Mouse (Mus musculus): ENCODE measurements around the gene Tecpr1.

- no peak for TF ChIP-seq POLR2A (IDR thresholded peaks at IDR 0.05; ENCODE audit: low read depth, low read length)
- TF ChIP-seq CTCF (IDR thresholded peaks at IDR 0.05; ENCODE audit: extremely low read depth, insufficient read depth, insufficient read length, insufficient replicate concordance), result peak; percentile 8; the same call in 1 of the 2 replicates
Measured at GRCm38 (mm10) chr5:144202430-144202829, 21.0 kb downstream of the Tecpr1 start.
